Mouse (Mus musculus) midbrain, embryonic 10.5 days (tissue): ENCODE measurements around the gene Baz2a. TPM values are rescaled to one million over a fixed set of nuclear protein-coding genes. Genes with fewer than 3 reads are reported as not detected.
A peak's percentile ranks its signal among the peaks of the same experiment; 100 is the strongest.
"Not testable (repeated sequence)": the region's sequence is repeated elsewhere in the genome, so short reads cannot be mapped to it uniquely, and the experiment has no call there.

Experiments used
- DNase-seq: peaks from one replicate; pipeline ENCODE4 v3.0.0-alpha.2; 2017; ENCODE audit warnings: low spot score
- H3K27ac ChIP-seq: fragments of 300-500 bp; sonication (generic); replicated peaks from 2 replicates; pipeline ENCODE4 v1.5.1; 2016; ENCODE audit warnings: mild to moderate bottlenecking
- H3K27me3 ChIP-seq: fragments of 300-500 bp; sonication (generic); 2 replicates; pipeline ENCODE4 v1.6.1; 2016; ENCODE audit warnings: low read depth, mild to moderate bottlenecking; ENCODE audit not compliant: poor library complexity, severe bottlenecking
- H3K36me3 ChIP-seq: fragments of 300-500 bp; sonication (generic); 2 replicates; pipeline ENCODE4 v1.6.1; 2016; ENCODE audit warnings: mild to moderate bottlenecking, moderate library complexity
- H3K4me1 ChIP-seq: fragments of 300-500 bp; sonication (generic); 2 replicates; pipeline ENCODE4 v1.6.1; 2016
- H3K4me3 ChIP-seq: fragments of 300-500 bp; sonication (generic); 2 replicates; pipeline ENCODE4 v1.5.1; 2016; ENCODE audit warnings: mild to moderate bottlenecking, moderate library complexity
- H3K9me3 ChIP-seq: fragments of 300-500 bp; sonication (generic); replicated peaks from 2 replicates; pipeline ENCODE4 v1.6.1; 2016; ENCODE audit warnings: mild to moderate bottlenecking
- WGBS: fragments of 180-500 bp; shearing (Covaris S2); methylation state at CpG from one replicate; pipeline ENCODE4 v1.1.7; 2016; 5-methylcytosine and 5-hydroxymethylcytosine counted together
- polyA plus RNA-seq: library from polyadenylated mRNA; unstranded; fragments of >200 nt; fragmentation: Nextera tagmentation; extraction: Ambion mirVana; gene quantifications from 2 replicates; pipeline ENCODE4 v1.2.1, GENCODE M21; 2016

The Baz2a gene
- polyA plus RNA-seq, 1 experiment from 2014 or later, result 14.3 TPM

- Histone ChIP-seq H3K9me3 (no peaks in the 10 kb centered on the region), H3K4me3 (no peak overlapping the region), H3K36me3 (peaks cover 79% of the 10 kb centered on the region), H3K27me3 (no peaks in the 10 kb centered on the region), H3K4me1 (peaks cover 8% of the 10 kb centered on the region), H3K27ac (no peak overlapping the region)
- DNase-seq, result no peak
- 96% methylated on average over 6 of the region's 6 CpGs for WGBS
Observed at GRCm38 (mm10) chr10:128135374-128135773, 44.0 kb downstream of the Baz2a start.

DNA sequence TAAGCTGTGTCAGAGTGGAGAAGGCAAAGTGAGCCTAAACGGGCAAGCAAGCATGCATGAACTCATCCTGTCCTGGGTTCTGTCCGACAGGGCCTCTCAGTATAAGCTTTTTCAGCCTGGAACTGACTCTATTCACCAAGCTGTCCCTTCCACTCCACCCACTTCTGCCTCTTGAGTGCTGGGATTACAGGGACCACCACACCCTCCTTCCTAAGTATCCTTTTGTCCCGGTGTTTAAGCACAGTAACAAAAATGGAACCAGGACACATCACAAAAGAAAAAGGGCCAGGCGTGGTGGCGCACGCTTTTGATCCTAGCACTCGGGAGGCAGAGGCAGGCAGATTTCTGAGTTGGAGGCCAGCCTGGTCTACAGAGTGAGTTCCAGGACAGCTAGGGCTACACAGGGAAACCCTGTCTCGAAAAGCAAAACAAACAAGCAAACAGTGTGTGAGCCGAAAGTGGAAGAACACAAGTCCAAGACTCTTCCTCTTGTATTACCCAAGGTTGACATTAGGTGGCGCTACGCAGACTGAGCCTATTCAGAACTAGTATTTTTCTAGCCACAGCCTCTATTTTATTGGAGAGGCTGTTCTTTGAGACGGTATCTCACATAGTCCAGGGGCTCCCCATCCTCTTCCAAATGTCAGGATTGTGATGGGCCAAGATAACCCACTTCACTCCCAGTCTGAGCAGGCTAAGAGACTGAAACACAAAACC lies 49.0 kb downstream of the Baz2a start:
- DNase-seq, result no peak
- Histone ChIP-seq H3K4me3 (no peak overlapping the region), H3K4me1 (no peaks in the 10 kb centered on the region), H3K9me3 (no peaks in the 10 kb centered on the region), H3K27ac (no peak overlapping the region), H3K27me3 (no peaks in the 10 kb centered on the region), H3K36me3 (peaks cover 77% of the 10 kb centered on the region)
- WGBS, result 73% methylated on average over 12 of the region's 12 CpGs

GRCm38 (mm10) chr10:128142165-128142564 lies 50.8 kb downstream of the Baz2a start:
- no peaks in the 10 kb centered on the region for H3K9me3 ChIP-seq
- H3K27ac ChIP-seq, result no peak overlapping the region
- H3K4me3 ChIP-seq, result no peak overlapping the region
- peaks cover 84% of the 10 kb centered on the region for H3K36me3 ChIP-seq
- H3K27me3 ChIP-seq, result no peaks in the 10 kb centered on the region
- H3K4me1 ChIP-seq, result no peaks in the 10 kb centered on the region
- WGBS, result 75% methylated on average over 2 of the region's 2 CpGs
- DNase-seq, result no peak

GRCm38 (mm10) chr10:128143659-128144058 lies 52.3 kb downstream of the Baz2a start:
- peaks cover 77% of the 10 kb centered on the region for H3K36me3 ChIP-seq
- H3K4me1 ChIP-seq, result no peaks in the 10 kb centered on the region
- no peak overlapping the region for H3K27ac ChIP-seq
- 86% methylated on average over 4 of the region's 4 CpGs for WGBS
- H3K9me3 ChIP-seq, result no peaks in the 10 kb centered on the region
- H3K27me3 ChIP-seq, result no peaks in the 10 kb centered on the region
- no peak for DNase-seq
- no peak overlapping the region for H3K4me3 ChIP-seq

DNA sequence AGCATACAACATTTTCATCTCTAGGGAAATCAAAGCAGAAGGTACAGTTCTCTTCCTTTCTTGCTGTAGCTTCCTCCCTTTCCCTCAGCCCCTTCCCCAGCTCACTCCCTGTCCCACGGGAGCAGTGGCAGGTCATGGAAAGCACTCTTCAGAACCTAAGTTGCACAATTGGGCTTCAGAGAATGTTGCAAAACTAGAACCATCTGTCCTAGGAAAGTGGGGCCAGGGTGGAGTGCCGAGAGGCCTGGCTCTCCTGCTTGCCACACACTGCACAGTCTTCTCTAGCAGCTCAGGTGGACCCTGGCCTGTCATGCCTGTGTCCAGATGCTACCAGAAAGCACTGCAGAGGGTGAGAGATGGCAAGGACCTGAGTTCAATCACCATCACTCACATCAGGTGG lies 53.6 kb downstream of the Baz2a start:
- no peak for DNase-seq
- Histone ChIP-seq H3K27ac (no peak overlapping the region), H3K9me3 (no peaks in the 10 kb centered on the region), H3K4me3 (no peak overlapping the region), H3K27me3 (no peaks in the 10 kb centered on the region), H3K36me3 (peaks cover 68% of the 10 kb centered on the region), H3K4me1 (peaks cover 12% of the 10 kb centered on the region)
- WGBS, result 85% methylated on average over 2 of the region's 2 CpGs

DNA sequence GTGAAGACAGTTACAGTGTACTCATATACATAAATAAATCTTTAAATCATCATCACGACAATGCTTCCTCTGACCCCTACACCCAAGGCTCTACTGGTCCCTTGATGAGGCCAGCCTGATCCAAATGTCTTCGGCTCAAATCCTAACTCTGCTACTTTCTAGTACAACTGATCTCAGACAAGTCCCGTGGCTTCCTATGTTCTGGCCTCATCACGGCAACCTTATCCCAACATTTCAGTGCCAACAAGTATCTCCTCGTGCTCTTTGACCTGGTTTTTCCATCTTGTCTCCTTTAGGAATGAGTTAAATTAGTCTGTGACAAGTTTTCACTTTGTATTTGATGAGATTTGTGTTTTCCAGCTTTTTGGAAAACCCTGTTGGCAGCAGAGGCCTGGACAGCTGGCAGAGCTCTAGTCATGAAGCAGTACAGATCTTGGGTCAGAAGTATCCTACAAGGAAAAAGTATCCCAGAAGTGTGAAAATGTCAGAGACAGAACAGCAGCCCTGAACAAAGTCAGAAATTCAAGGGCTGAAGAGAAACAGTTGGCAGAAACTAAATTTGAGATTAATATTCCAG lies 57.5 kb downstream of the Baz2a start:
- peaks cover 44% of the 10 kb centered on the region for H3K36me3 ChIP-seq

DNA sequence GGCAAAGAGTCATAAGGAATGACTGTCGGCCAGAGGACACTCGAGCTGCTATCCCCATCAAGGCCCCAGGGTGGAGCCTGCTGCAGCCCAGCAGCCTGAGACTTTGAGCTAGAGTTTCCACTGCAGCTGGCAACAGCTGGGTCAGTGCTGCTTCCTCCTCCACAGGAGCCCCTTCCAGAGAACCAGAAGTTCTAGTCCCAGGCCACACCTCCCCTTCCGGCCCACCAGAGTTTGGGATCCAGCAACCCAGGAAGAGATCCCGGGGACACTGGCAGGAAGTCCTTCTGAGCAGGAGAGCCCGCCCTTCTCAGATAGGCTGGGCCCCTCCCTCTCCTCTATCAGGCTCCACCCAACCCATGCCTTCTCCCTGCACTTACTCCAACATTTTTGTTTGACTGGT lies 58.2 kb downstream of the Baz2a start:
- peak overlapping the region; percentile 37 for H3K4me3 ChIP-seq
- WGBS, result 5% methylated on average over 5 of the region's 5 CpGs
- peak overlapping the region; percentile 76 for H3K27ac ChIP-seq
- H3K27me3 ChIP-seq, result no peaks in the 10 kb centered on the region
- H3K4me1 ChIP-seq, result peaks cover 13% of the 10 kb centered on the region
- DNase-seq, result peak; percentile 66
- H3K36me3 ChIP-seq, result peaks cover 39% of the 10 kb centered on the region
- H3K9me3 ChIP-seq, result no peaks in the 10 kb centered on the region

More for the DNA sequence above, 57.5 kb downstream of the Baz2a start:
- Histone ChIP-seq H3K27ac (peak overlapping the region; percentile 76), H3K4me3 (no peak overlapping the region), H3K9me3 (no peaks in the 10 kb centered on the region), H3K27me3 (no peaks in the 10 kb centered on the region), H3K4me1 (peaks cover 13% of the 10 kb centered on the region)
- no peak for DNase-seq
- WGBS, result 89% methylated on average over 5 of the region's 5 CpGs

- Histone ChIP-seq H3K36me3 (peaks cover 26% of the 10 kb centered on the region), H3K9me3 (no peaks in the 10 kb centered on the region), H3K27me3 (no peaks in the 10 kb centered on the region), H3K4me3 (no peak overlapping the region), H3K4me1 (peaks cover 13% of the 10 kb centered on the region), H3K27ac (no peak overlapping the region)
- no peak for DNase-seq
- 86% methylated on average over 14 of the region's 14 CpGs for WGBS
Observed at GRCm38 (mm10) chr10:128150941-128151340, 59.6 kb downstream of the Baz2a start.

DNA sequence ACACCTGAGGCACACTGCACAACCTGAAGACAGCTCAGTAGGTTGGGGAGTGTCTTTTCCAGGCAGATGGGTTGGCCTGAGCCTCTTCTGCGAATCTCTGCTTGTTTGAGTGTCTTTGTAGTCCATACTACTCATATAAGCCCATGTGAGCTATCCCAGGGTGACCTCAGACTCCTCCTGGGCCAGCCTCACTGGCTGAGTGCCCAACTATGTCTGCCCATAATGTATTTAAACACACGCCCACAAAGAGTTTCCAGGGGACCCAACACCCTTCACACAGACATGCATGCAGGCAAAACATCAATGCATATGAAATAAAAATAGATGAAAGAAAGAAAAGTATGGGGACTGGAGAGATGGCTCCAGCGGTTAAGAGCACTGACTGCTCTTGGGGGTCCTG lies 62.6 kb downstream of the Baz2a start:
- whole genome bisulfite sequencing, result 81% methylated on average over 3 of the region's 3 CpGs
- Histone ChIP-seq H3K9me3 (no peaks in the 10 kb centered on the region), H3K27me3 (no peaks in the 10 kb centered on the region), H3K4me1 (peaks cover 11% of the 10 kb centered on the region), H3K36me3 (peaks cover 10% of the 10 kb centered on the region), H3K4me3 (no peak overlapping the region), H3K27ac (no peak overlapping the region)
- DNase-seq, result no peak

GRCm38 (mm10) chr10:128165726-128166125 lies 74.3 kb downstream of the Baz2a start:
- not testable (repeated sequence) for H3K9me3 ChIP-seq, H3K4me3 ChIP-seq, H3K4me1 ChIP-seq, H3K27me3 ChIP-seq, DNase-seq, H3K27ac ChIP-seq
- WGBS, result 94% methylated on average over 3 of the region's 3 CpGs
- peaks cover 12% of the 10 kb centered on the region for H3K36me3 ChIP-seq

DNA sequence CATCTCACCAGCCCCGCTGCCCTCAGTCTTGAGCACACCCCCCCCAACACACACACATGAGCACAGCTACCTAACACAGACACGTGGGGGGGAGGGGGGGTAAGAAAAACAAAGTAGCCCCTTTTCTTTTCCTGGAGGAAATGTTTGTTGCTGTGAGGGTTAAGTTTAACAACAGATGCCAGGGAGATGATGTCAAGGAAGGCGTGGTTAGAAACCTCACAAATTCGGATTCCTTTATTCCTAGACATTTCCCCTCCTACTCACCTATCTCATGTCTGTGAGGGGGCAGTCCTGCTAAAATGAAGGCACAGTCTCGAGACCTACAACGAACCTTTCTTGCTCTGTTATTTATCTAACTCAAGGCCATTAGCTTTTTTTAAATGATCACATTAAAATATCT lies 75.7 kb downstream of the Baz2a start:
- WGBS, result 68% methylated on average over 6 of the region's 6 CpGs
- H3K27me3 ChIP-seq, result no peaks in the 10 kb centered on the region

GRCm38 (mm10) chr10:128171348-128171747 lies 80.0 kb downstream of the Baz2a start:
- not testable (repeated sequence) for DNase-seq, H3K36me3 ChIP-seq, H3K9me3 ChIP-seq, H3K27me3 ChIP-seq, H3K27ac ChIP-seq, H3K4me3 ChIP-seq
- WGBS, result 97% methylated on average over 10 of the region's 10 CpGs
- H3K4me1 ChIP-seq, result peaks cover 28% of the 10 kb centered on the region

More for the DNA sequence above, 75.7 kb downstream of the Baz2a start:
- peaks cover 12% of the 10 kb centered on the region for H3K36me3 ChIP-seq
- no peaks in the 10 kb centered on the region for H3K4me1 ChIP-seq
- H3K27ac ChIP-seq, result no peak overlapping the region
- no peak for DNase-seq
- H3K4me3 ChIP-seq, result no peak overlapping the region
- H3K9me3 ChIP-seq, result no peaks in the 10 kb centered on the region

GRCm38 (mm10) chr10:128175302-128175701 lies 83.9 kb downstream of the Baz2a start:
- Histone ChIP-seq H3K27me3 (no peaks in the 10 kb centered on the region), H3K27ac (peak overlapping the region; percentile 85; the same call in 1 of the 2 replicates), H3K36me3 (no peaks in the 10 kb centered on the region), H3K4me3 (peak overlapping the region; percentile 74), H3K4me1 (peaks cover 38% of the 10 kb centered on the region), H3K9me3 (no peaks in the 10 kb centered on the region)
- 21% methylated on average over 3 of the region's 3 CpGs for WGBS
- DNase-seq, result no peak
